Mouse (Mus musculus) layer of hippocampus, adult 11-12 months (tissue): Measurements from ENCODE around the gene 0610037L13Rik.
A peak's percentile ranks its signal among the peaks of the same experiment; 100 is the strongest.

Experiments used
- DNase-seq: peaks from one replicate; pipeline ENCODE4 v3.0.0; 2022; ENCODE audit warnings: low spot score

The 0610037L13Rik gene

DNA sequence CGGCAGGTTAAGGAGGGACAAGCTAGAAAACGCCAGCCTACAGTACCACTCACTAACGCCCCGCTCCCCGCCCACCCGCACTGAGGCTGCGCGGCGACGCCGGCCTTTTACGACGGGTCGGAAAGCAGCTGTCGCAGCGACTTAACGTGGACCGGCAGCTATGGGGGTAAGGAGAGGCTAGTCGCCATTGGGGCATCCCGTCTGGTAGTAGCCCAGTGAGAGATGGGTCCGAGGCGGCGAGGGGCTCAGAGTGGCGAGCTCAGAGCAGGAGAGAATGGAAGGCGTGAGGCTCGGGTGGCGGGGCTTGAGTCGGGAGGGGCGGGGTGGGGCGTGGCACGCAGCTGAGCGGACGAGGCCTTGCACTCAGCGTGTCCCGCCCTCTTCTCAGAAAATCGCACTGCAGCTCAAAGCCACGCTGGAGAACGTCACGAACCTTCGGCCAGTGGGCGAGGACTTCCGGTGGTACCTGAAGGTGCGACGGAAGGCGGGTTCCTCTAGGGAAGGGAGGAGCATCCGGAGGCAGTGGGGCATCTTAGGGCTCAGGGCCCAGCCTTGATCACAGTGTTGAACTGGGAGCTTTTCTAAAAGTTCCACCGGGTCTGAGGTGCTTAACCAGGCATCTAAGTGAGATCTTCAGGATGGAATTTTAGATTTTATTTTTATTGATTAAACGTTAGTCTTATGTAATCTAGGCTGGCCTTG is at the start of gene 0610037L13Rik:
Gene 0610037L13Rik, plus strand, starts transcription at position 83 of the 702 bp plus-strand sequence.
- peak; percentile 93 for DNase-seq

DNA sequence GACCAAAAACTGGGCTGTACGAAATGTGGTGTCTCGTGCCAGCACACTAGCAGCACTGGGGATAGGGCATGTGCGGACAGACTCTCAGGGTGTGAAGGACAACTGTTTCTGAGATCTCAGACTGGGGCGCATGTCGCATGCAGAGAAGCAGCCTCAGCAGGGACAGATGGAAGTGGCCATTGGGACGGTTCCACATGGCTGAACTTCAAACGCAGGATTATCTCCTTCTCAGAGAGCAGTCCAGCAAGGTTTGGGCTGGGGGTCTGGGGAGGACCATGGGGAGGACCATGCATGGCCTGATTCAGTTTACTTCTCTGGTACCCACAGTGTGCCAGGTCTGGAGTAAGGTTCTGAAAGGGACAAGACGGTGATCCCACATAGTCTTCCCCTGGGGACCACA is 45.9 kb upstream of the 0610037L13Rik start:
- DNase-seq, result no peak

DNA sequence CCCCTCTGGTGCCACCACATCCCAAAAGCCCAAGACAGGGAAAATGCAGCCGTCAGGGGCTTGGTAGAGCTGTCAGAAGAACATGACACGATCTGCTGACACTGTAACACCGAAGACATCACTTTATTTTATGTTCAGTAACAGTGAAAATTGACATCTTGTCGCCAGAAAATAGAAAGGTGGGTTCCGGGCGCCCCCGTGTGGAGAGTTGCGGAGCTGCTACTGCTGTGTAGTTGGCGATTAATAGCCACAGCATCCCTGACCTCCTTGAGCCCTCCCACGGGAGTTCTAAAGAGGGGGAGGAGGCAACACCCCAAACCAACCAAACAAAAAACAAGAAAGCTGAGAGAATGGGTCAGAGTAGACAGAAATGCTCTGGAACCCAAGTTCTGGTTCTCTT is 44.6 kb upstream of the 0610037L13Rik start:
- peak; percentile 82 for DNase-seq

DNA sequence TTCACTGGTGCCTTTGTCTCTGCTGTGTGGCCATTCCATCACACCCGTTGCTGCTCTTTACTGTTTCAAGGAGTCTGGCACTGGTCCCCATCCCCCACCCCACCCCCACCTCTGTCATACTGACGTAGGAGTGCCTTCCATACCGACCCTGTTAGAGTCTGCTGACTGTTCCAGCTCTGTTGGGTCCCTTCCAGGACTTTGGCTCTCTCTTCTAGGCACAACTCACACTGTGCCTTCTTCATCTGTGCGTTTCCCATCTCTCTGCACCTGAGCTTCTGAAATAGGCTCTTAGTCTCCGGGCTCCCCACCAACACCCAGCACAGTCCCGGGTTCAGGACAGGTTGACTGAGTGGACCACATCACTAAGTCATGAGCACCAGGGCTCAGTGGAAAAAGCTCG is 42.8 kb upstream of the 0610037L13Rik start:
- no peak for DNase-seq

DNA sequence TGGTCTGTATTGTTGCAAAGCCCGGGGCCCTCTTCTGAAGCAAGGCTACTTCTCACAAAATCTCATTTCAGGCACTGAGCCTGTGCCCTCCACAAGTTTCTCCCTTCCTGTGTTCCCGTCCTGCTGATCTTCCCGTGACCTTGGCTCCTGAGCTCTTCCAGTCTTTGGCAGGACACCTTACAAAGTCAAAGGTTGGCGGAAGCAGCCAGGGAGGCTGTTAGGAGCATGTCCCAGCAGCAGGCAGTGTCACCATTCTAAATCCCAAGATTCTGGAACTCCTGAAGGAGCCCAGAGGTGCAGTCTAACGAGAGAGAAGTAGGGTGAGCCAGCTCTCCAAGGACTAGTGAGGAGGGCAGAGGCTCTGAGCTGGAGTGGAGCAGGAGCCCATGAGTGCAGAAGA is 41.1 kb upstream of the 0610037L13Rik start:
- no peak for DNase-seq

DNA sequence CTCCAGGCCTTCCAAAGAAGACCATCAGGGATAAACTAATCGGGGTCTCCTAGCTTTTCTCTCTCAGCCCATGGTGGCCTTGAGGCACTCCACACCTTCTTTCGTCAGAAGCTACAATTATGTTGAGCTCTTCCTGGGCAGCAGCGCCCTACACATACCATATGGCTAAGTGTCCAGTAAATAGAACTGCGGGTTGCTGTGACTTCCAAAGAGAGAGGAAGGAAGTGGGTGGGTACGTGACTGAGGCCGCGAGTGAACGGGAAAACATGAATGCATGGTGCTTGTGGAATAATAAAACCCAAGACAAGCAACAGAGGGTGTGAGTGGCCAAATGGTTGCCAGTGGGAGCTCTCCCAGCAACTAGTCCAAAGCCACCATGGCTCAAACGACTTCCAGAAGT is 40.0 kb upstream of the 0610037L13Rik start:
- DNase-seq, result no peak

DNA sequence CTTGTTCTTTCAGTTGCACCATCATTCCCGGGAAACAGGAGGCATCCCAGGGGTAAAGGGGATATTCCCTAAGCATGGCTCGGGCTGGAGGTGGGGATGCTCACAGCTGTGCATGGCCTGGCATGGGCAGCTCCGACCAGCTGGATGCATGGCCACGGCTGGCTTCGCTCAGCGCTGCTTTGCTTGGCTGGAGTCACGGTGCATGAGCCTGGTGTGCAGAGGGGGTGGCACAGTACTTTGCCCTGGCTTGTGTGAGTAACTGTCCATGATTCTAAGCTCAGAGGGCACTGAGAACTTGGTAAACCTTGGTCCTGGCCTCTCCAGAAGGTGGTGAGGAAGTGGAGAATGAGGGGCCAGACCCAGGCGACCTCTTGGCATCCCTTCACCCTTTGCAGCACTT is 39.5 kb upstream of the 0610037L13Rik start:
- DNase-seq, result no peak

DNA sequence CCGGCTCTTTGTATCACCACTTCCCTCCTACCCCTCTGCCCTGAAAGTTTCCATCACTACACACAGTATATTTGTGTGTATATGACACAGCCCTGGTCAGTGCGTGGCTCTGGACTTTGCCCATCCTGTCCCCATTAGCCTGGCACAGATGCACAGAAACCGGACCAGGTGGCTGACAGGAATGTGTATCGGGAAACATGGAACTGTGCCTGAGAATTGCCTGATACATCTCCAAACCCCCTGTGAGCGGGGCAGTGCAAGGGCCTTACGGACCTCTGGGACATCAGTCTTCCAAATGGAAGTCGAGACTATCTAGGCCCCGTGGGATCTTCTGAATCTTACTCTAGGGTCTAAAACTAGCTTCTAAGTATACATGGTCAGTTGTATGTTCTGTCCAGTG is 36.3 kb upstream of the 0610037L13Rik start:
- no peak for DNase-seq

DNA sequence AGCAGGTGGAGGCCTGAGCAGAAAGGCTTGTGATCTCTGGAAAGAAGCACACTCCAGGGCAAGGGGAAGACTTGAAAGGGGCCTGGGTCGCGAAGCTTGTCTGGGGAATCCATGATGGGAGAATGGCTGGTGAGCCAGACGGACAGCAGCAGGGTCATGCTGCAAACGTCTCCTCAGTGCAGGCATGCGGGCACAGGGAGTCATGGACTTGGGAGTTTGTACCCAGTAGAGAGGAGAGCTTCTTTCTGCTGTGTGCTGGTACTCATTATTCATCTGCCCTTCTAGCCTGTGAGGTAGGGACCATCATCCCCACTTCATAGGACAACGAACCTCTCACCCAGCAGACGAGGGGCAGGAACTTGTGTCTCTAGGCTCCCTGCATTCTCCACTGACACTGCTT is 35.8 kb upstream of the 0610037L13Rik start:
- no peak for DNase-seq

DNA sequence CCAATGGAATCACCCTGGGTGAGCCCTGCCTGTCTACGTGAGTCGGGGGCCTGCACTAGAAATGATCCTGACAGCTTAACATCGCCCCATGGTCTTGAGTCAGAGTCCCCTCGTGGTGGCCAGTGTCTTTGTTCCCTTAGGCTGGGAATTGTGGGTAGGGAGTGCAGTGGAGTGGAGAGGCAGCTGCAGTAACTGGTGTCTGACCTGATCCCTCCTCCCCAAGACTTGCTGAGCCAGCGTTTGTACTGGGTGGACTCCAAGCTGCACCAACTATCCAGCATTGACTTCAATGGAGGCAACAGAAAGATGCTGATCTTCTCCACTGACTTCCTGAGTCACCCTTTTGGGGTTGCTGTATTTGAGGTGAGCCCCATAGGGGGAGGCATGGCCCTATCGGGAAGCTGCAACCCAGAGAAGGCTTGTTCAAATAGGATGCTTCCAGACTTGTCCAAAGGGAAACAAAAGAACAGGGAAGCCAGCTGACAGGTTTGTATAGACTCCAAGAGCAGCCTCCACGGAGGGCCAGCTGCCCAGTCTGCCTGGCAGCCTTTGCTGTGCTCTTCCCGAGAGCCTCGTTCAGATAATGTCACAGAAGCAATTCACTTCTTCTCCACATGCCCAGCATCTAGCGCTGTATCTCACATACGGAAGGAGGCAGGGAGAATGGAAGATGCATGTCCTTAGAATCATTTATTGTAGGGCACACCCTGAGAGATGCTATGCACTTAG is 32.5 kb upstream of the 0610037L13Rik start:
- DNase-seq, result peak; percentile 32

DNA sequence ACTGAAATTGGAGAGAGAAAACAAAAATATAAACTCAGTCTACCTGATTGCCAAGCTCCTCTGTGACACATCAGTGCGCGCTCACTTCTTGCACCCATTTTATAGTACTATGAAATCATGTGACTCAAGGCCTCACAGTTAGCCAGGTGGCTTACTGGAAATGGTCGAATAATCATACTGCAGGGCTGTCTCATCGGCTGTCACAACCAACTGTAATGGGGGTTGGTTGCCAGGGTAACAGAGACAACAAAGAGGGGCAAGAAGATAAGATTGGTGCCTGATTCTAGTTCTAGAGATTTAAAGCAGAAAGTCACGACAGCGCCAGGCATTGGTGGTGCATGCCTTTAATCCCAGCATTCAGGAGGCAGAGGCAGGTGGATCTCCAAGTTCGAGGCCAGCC is 30.6 kb upstream of the 0610037L13Rik start:
- no peak for DNase-seq

DNA sequence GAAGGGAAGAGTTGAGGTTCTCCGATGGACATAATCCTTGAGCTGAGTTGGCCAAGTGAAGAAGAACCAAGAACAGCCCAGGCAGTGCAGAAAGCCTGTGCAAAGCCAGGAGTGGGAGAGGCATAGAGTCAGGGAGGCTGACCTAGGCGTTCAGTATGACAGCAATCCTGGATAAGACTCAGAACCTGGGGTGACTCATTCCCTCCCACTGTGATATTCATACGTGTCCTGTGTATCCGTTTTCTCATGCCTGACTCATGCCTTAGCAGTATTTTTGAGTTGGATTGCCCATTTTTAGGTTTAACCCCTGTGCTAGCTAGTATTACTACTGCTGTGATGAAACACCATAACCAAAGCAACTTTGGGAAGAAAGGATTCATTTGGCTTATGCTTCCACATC is 24.7 kb upstream of the 0610037L13Rik start:
- DNase-seq, result no peak

DNA sequence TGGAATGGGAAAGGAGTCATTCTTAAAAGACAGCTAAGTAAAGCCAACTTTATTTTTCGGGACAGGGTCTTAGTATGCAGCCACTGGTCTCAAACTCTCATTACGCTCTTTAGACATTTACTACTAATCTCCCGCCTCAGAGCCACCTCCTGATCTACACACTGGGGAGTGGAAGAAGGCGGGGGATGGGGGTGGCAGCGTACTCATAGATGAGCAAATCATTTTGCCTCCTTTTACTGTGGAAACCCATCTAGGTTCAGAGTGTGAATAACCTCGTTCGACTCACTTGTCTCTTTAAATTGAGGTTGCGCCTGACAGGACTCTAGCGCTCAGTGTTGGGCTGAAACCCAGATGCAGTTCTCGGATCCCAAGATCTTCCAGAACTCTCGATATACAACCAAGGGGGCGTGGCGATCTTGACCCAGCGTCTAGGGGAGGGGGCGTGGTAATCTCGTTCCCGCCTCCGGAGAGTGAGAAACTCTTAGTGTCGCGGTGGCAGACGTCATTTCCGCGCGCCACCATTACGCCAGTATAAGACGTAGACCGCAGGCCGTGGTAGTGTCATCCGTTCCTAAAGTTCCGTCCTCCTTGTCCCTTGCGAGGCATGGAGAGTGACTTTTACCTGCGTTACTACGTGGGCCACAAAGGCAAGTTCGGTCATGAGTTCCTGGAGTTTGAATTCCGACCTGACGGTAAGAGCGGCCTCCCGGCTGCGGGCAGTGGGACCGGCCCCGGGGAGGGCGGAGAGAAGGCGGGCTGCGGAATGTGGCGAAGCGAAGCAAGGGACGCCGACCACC is 10.2 kb upstream of the 0610037L13Rik start, which contains the start of gene Magoh:
Gene Magoh, plus strand, starts transcription at position 502 of the 797 bp plus-strand sequence.
- DNase-seq, result peak; percentile 97

DNA sequence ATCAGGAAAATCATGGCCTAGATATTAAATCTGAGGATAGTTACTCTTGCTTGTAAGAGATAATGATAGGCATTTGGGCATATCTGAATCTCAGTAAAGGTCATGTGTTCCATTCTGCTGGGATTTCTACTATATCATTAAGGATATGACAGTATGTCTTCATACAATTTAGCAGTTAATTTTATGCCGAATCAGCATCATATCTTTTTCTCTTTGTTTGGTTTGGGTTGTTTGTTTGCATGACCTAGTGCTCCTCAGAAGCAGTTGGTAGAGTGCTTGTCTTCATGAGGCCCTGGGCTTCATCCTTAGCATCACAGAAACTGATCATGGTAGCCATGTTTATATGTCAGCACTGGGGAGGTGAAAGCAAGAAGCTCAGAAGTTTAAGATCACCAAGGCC is 8.0 kb upstream of the 0610037L13Rik start:
- DNase-seq, result no peak

DNA sequence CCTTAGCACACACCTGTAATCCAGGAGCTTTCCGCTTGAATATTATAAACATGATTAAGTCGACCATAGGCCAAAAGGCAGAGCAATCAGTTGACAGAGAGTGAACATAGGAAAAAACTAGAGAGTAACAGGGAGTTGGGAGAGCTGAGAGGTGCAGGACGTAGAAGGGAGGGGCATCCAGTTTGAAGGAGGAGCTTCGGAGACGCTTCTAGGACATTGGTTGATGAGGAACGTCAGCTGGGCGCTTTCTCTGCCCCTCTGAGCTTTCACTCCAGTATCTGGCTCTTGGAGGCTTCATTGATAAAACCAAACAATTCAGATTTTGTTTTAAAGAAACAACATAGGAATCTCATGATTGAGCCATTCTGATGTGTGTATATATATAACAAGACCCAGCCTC is 3.2 kb upstream of the 0610037L13Rik start:
- DNase-seq, result no peak

DNA sequence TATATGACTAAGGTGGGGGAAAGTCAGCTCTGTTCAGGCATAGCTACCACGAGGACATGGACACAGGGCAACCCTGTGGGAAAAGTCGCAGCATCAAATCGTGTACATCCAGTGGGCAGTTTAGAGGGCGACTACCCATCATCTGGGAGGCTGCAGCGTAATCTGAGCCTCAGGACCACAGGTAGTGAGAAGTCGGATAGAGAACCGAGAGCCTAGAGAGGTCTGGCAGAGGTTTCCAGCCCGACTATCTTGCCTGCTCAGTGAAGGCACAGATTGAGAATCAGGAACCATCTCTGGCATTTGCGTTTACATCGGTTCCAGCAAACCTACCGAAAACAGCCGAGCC is 255 bp upstream of the 0610037L13Rik start:
- DNase-seq, result no peak

DNA sequence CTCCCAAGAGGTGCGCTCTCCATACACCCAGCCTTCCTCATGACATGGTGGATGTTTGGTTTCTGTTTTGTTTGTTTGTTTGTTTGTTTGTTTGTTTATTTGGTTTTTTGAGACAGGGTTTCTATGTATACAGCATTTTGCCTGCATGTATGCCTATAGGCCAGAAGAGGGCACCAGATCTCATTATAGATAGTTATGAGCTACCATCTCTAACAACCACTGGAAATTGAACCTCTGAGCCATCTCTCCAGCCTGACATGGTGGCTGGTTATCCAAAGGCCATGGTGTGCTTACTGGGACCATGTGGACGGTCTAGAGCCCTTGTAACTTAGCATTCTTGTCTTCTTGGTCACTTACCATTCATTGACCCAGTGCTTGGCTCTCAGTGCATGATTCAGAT is 3.0 kb downstream of the 0610037L13Rik start:
- DNase-seq, result no peak

DNA sequence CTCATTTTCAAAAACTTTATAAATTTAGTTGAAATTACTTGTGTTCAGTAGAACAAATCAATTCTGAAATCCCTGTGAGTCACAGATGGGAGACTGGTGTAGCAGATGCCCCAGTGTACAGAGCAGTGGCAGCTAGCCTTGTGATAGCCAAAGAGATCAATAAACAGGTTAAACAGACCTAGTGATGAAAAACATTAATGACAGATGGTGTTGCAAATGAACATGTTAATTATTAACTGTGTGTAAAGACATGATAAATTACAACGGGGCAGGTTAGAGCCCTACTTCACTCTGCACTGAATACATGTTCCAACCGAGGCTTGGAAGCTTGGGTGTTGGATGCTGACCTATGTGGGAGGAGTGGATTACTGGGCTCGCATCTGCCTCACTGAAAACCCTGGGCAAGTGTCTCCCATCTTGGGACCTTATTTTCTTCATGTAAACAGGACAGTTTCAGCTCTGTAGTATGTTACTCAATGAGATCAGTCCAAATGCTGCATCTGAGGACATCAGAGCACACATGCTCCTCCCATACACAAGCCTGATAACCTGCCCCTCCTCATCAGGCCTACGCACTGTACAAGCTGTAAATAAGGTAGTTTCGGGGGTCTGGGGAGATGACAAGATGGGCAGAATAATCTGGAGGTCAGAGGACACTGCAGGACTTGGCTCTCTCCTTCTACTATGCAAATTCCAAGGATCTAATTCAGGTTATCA is 9.8 kb downstream of the 0610037L13Rik start:
- DNase-seq, result no peak

DNA sequence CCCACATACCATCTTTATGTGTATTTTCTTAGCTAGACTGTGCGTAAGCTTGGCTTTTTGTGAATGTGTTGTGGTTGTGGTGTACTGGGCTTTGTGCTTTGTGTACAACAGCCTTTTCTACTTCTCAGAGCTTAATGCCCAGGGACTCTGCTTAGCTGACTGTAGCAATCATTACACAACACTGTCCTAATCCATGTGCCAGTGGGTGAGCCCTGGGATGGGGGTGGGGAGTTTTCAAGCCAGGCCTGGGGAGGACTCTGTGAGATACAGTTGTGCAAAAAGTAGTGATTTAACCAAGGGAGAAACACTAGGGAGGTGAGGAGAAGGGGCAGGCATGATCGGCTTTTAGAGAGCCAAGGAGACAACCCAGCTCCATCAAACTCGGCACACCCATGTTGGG is 10.6 kb downstream of the 0610037L13Rik start:
- DNase-seq, result no peak

DNA sequence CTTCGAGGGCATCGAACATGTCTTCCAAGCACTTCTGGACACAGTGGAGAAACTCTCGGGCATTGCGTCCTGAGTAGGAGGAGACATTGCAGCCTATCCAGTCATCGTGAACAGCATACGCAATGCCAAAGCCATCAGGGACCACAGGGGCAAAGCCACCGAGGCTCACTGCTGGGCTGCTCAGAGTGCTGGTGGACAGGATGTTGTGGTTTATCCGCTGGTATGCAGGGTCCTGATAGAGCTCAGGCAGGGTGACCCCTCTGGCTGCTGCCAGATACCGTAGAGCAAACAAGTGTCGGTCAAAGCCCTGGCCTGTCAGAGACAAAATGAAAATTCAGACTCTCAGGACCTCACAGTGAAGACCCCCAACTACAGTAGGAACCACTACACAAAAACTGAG is 14.6 kb downstream of the 0610037L13Rik start:
- no peak for DNase-seq

DNA sequence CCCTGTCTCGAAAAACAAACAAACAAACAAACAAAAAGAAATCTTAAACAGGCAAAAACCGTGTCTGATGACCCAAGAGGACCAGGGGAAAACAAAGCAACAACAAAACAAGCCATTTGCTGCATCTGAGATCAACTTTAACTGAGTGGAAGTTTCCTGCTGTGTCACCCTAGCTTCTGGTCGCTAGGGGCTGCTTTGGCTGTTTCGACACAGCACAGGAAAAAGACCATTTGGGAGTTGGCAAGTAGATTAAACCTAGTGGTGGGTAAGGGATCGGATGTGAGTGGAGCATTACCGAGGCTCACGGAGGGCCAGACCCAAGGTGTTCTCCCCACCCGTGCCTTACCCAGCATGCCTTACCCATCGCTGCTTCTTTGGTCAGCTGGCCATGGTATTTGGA is 16.9 kb downstream of the 0610037L13Rik start:
- no peak for DNase-seq

DNA sequence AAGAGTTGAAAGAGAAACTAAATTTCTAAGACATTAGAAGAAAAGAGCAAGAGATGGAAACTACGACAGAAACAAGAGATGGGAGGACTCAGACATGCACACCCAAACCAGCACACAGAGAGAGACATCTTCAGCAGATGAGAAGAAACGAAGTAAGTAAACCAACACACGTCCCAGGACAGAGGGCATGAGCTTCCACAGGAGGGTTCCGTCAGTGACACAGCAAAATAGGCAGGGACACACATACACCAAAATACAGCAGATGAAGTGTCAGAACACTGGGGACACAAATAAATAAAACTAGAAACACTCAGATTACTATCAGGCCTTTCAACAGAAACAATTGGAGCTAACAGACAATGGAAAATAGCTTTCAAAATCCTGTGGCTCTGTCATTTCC is 20.4 kb downstream of the 0610037L13Rik start:
- no peak for DNase-seq
